Mouse (Mus musculus): ENCODE measurements around the gene Nme7. TPM values are rescaled to one million over a fixed set of nuclear protein-coding genes. Genes with fewer than 3 reads are reported as not detected.

The Nme7 gene
- total RNA-seq (2021), result 1 to 10 TPM; 6.1 to 6.2 TPM
- long read RNA-seq, experiment 1, partial matches to known transcripts, result 0 of 3 reads
- long read RNA-seq, experiment 1, other reads (novel, unspliced or antisense), result 1 of 3 reads
- long read RNA-seq, experiment 2, partial matches to known transcripts, result 0 of 3 reads
- long read RNA-seq, experiment 2, other reads (novel, unspliced or antisense), result 2 of 3 reads

DNA sequence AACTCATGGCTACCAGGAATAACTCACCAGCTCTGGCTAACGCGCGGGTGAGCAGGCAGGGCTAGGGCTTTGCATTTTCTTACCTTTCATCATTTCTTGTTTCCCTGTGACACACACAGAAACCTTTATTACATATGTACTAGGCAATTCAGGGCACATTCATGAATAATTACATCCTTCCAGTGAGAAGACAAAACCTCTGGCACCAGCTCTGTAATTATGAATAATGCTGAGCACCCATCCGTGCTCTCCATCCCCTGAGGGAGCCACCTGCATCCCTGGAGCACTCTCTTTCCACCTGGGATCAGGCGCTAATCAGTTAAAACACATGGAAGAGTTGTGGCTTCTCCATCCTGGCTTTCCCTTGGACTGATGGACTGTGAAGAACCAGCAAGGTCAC is at the start of gene Nme7:
TSS of gene Nme7 (plus strand) at position 301 of the 400 bp plus-strand sequence.
- no peak for DNase-seq

DNA sequence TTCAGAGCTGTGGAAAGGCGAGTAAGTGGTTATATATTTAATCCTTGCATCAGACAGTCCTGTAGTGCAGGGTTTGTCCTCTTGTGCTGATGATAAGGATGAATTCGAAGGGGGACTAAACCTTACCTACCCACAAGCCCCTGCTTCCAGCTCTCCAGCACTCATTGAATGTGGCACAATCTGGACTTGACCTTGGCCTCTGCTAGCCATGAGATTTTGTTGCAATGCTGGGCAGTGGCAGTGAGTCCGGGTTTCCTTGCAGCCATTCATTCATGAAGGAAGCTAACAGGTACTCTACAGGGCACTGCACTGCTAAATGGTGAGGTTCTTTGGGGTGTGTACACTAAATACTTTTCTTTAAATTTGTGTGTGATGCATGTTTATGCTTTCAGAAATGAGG is 49.1 kb upstream of the Nme7 start:
- no peak for DNase-seq

DNA sequence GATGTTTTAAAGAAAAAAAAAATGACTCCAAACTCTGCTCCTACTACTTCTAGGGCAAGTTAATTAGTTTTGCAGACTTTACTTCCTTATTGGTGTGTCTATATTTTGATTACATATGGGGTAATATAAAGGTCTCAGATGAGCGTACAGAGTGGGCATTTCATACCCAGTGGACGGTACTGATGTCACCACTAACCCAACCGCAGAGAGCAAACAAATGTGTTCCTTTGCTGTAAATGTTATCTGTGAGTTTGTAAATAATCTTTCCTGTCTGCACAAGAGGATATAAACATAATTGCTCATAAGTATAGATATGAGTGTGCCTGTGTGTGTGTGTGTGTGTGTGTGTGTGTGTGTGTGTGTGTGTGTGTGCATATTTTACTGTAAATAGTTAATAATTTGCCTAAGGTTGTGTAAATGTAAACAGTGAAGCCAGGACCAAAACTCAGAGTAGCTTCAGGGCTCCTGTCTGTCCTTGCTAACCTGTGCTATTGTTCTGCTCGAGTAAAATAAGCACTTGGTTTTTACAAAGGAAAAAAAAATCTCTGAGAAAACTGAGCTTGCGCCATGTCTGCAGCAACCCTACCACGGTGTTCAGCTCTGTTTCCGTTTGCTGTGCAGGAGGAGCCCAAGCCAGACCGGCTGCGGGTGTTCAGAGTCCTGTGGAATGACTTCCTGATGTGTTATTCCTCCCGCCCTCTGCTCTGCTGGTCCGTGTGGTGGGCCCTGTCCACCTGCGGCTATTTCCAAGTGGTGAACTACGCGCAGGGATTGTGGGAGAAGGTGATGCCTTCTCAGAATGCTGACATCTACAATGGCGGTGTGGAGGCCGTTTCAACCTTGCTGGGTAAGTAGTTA is 43.5 kb upstream of the Nme7 start:
- no peak for DNase-seq

DNA sequence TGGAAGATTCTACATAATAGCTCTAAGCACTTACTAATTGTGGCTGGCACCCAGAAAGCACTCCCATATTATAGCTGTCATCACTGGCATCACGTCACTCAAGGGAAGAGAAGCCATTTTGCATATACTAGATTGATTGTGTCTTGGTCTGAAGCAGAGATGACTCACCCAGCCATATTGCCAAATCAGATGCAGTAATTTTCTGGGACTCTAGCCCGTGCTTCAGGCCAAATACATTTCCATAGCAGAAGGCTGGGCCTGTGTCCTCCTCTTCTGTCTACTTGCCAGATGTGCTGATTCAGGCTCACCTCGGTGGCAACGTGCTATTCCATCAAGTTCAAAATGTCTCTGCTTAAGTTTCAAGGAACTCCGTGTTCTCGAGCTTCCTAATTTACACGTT is 42.4 kb upstream of the Nme7 start:
- DNase-seq, result no peak

DNA sequence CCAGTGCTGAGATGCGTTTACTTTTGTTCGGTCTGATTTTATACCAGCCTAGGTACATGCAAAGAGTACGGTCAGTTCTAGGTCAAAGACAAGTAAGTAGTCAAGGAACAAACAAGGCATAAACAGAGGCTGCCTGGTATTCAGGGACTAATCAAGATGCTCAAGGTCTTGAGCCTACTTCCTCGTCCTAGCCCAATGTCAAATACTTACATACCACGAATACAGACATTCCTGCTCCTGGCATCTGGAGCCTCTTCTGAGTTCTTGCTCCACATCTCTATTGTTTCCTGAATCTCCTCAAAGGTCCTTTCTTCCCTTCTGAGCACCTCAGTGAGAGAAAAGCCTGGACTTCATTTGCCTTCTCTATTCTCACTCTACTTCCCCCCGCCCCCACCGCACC is 33.0 kb upstream of the Nme7 start:
- DNase-seq, result no peak

DNA sequence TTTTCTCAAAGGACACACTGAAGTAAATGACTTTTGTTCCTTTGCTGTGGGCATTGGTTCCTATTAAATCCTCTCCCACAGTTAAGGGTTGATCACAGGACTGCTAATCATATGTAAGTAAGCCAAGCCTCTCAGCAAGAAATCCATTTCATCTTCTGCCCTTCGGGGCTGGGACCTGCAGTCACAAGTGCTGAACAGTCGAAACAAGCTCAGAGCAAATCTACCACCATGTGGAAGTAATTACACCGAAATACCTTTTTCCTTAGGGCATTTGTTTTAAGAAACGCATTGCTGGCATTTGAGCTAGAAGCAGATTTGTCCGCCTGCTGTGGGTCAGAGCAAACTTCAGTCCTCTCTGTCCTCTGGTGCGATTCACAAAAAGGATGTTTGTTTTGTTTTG is 30.3 kb upstream of the Nme7 start:
- DNase-seq, result no peak

DNA sequence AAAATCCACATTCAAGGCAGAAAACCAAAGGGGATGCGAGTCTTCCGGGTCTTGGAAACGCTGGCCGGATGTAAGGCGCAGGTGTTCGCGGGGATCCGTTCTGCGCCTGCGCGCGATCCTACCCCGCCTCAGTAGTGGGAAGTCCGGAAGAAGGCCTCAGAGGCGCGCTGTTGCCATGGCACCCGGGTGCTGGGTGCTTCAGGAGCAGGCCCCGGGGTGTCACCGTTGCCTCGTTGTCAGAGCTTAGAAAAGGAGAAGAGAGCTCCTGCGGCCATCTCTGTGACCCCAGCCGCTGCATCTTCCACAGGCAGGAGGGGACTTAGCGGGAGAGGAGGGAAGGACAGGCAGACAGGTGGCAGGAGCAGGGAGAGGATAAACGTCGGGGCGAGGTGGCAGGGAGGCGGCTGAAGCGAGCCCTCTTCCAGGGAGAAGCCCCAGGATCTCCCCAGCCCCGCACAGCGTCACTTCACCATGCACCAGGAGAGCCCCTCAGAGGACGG is 28.4 kb upstream of the Nme7 start, which contains the start of gene Ccdc181:
TSS of gene Ccdc181 (plus strand) at position 131 of the 500 bp plus-strand sequence.
- DNase-seq, result peak; percentile 83

DNA sequence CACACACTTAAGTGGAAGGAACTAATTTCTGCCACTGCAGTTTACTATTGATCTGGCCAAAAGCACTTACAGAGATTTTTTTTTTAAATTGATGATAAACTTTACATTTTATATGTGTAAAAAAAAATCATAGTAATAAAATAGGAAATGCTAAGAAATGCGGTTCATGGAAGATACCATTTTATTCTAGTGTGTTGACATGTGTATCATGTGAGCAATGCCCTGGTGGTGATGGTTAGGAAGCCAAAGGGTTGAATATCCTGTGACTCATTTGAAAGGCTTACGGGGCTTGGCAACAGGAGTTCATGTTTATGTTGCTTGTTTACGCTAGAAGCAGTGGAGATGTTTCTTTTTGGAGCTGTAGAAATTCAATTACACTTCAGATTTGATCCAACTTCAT is 27.4 kb upstream of the Nme7 start:
- DNase-seq, result no peak

DNA sequence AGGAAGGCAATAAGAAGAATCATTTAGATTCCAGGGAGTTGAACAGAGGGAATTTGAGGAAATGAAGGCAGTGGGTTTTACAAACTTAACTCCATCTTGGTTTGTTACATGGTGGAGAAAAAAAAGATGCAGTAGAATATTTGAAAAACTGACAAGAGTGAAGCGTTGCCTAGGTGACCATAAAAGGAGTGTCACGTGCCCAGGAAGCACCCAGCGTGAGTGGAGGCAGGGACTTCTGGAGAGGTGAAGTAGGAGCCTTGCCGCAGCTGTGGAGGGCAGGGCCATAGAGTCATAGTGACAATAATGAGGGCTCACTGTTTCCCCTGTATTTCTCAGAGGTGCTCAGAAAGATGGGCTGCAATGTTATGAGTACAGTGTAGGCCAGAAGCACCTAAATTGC is 24.6 kb upstream of the Nme7 start:
- no peak for DNase-seq

DNA sequence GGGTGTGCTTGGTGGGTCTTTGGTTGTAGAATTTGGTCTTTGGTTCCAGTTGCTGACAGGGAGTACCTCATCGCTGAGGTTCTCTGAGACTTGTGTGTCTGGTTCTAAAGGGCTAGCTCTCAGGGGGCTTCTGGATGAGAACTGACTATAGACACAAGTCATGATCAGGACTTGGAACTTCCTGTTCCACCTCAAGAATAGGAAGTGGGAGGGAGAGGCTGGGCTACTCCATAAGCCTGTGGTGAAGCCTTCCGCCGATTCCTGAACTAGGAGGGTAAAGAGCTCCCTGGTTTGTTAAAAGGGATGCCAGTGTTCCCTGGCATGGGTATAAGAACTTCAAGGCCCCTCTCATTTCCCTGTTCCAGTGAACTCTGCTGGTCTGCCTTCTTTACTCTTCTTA is 19.9 kb upstream of the Nme7 start:
- DNase-seq, result no peak

DNA sequence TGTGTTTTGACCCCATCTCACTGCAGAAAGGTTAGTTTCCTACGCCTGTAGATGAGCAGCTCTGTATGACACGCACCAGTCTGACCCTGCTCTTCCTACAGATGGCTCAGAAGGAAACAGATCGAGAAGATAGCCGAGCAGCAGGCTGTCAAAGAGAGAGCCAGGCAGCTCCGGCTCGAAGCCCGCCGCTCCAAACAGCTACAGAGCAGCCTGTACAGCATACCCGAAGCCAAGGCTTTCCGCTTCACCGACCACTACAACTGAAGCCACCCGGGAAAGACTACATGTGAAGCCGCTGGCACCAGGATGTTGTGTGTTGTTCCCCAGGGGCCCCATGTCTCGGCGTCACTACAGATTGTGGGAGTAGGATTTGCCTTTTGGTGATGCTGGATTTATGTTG is 16.5 kb upstream of the Nme7 start:
- DNase-seq, result no peak

DNA sequence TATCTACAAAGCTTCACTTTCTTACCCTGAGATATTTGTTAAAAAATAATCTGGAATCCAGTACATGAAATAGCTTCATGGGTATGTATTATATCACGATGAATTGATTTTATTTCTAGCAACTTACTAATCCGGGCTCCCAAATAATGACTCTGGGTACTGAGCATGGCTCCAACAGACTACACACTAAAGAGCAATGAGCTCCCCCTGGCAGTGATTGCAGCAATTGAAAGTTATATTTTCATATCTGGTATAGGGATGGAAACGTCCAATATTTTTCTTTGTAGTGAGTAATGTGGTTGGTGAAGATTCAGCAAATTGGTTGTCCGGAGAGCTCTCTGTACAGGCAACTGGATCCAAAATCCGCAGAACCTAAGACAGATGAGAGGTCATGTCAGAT is 11.9 kb upstream of the Nme7 start:
- no peak for DNase-seq

DNA sequence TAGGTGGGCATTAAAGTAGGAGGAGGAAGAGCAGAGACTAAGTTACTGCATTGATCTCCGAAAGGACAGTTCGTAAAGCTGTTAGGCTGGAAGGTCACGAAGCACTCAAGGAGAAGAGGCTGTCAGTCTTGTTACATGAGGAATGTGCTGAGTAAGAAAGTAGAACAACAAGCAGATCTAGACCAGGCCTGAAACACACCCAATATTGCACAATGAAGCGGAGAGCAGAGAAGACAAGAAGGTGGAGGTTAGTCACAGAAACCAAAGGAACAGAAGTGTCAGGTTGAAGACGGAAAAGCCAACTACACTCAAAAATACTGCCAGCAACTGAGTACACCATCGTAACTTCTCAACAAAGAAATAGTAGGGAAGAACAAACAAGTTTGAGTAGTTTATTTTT is 9.8 kb upstream of the Nme7 start:
- DNase-seq, result no peak

DNA sequence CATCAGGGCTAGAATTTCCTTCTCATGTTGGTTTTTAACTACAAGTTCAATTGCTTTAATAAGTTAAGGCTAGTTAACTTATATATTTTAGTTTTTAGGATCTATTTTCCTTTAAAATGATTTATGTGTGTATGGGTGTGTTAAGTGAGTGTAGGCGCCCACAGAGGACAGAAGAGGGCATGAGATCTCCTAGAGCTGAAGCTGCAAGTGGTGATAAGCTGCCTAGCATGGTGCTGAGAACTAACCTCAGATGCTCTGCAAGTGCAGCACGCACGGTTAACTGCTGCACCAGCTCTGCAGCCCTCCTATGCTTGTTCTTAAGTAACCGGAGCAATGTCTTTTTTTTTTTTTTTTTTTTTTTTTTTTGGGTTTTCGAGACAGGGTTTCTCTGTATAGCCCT is 7.4 kb upstream of the Nme7 start:
- DNase-seq, result no peak

DNA sequence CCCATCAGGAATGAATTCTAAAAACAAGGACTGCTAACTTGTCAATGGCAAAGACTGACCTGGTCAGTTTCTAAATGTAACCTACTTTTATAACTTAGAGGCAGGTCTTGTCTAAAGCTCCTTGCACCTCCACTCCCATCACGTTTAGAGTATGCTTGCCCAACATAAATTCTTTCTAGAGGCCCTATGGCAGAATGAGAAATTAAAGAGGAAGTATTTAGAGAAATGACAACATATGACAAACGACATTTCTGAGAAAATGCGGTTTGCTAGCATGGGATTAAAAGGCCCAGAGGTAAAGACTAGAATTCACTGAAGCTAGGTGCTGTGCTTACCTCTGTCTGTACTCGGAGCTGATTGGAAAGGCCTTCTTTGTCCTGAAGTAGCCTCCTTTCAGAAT is 2.0 kb upstream of the Nme7 start:
- no peak for DNase-seq

DNA sequence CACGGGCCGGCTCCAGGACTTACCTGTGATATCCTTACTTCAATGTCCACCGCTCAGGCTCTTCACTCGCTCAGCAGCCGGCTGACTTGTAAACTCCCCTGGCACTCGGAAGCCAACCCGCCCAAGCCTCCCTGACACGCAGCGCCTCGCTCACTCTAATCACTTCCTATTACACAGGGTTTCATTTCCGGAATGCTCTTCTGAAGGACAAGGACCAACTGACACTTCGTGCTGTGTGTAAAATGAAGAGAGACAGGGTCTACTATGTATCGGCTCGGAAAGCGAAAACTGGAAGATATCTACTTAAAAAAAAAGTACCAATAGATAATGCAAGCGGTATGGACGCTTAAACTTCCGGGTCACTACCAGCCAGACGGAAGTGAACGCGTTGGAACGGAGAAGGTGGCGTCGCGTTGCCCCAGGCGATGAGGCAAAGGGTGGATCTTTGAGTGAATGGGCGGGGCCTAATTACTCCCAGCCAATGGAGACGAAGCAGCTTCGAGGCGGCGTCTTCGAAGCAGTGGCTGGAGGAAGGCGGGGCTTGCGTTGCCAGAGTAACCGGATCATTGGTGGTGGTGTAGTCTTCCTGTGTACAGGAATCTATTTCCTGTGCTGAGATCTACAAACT is 3.3 kb downstream of the Nme7 start, which contains the start of gene Blzf1:
TSS of gene Blzf1 (minus strand) at position 366 of the 628 bp plus-strand sequence.
- peak; percentile 95 for DNase-seq

DNA sequence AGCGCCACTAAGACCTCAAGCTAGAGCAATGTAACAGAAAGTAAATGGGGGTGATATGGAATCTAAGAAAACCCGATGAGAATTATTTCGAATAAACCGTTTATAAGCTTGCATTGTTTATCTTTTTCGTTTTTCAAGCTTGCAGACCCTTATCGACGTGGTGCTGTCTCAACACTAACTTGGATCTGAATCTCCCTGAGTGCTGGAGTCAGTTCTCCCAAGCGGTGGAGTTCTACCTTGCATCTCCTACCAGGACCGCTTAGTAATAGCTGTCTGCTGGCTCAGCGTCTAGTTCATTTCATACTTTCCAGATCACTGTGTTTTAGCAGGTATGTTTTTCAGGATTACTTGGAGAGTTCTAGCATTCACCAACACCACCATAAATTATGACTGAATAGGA is 4.0 kb downstream of the Nme7 start:
- DNase-seq, result no peak

DNA sequence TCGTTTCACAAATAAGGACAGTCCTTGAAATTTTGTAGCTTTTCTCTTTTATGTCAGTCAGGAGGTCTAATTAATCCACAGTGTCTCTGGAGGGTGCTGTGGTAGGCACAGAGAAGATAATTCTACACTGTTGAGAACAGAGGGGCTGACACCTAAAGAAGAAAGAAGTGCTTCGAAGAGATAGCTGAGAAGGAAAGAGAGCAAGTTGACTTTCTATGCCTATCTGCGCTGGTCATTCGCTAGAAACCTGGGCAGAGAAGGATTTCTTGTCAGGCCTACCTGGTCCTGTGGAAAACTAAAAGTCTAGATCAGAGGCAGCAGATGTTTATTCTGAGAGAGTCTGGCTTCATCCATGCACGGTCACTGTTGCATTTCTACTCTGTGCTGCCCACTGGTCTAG is 10.2 kb downstream of the Nme7 start:
- no peak for DNase-seq

DNA sequence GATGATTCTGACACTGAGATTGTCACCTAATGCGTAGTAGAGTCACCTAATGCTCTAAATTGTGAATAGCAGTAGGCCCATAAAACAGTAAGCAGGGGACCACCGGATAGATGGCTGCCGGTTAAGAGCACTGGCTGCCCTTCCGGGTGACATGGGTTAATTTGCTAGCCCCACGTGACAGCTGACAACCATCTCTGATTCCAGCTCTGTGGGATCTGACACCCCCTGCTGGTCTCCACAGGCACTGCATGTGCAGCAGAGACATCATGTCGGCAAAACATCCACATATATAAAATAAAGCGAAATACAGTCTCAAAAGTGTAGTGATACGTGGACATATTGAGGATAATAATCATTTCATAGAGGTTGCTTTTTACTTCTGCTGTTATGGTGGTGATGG is 11.3 kb downstream of the Nme7 start:
- DNase-seq, result peak; percentile 41

DNA sequence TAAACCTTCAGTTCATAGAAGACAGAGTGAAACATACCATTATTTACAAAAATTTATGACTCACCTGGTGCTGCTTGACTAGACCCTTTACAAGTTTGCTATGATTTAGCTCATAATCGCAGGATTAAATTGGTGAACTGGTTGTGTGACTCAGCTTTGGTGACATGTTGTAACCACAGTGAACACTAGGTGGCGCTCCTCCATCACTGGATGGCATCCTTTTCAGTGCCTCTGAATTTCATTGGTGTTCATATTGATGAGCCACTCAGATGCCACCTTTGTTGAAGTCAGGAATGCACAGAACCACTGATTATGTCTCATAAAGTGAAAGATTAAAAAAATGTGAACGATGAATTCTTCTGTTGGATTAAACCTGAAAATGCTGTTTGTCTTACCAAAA is 12.8 kb downstream of the Nme7 start:
- peak; percentile 79 for DNase-seq

DNA sequence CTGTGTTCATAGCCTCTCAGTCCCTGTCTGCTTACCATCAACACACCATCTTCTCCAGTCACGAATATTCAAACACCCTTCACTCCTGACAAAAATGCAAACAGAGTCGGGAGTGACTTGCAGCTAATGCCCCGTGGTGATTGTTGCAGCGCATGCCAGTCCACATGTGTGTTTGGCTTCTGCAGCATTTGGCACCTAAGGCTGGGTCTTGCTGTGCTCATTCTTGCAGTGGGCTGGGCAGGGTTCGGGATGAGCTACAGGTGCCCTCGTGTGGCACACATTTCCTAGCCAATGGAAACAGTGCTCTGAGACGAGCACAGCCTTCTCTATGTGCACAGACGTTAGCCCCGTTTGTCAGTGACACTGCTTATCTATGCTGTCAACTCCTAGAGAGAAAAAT is 13.3 kb downstream of the Nme7 start:
- no peak for DNase-seq

DNA sequence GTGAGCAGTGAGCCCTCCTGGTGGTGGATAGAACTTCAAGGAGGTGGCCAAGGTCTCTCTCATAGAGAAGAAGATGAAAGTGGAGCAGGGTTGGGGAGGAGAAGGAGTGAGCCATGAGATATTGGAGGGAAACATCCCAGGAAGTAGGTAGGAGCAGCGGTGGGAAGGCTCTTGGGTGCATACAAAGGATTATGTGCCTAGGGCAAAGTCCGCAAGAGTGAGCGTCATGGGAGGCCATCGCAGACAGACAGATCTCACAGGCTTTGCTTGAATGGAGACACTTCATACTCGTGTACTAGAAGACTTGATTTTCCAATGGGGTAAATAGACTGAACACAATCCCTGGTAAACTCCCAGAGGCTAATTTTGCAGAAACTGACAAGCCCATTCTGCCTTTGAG is 14.6 kb downstream of the Nme7 start:
- DNase-seq, result no peak

DNA sequence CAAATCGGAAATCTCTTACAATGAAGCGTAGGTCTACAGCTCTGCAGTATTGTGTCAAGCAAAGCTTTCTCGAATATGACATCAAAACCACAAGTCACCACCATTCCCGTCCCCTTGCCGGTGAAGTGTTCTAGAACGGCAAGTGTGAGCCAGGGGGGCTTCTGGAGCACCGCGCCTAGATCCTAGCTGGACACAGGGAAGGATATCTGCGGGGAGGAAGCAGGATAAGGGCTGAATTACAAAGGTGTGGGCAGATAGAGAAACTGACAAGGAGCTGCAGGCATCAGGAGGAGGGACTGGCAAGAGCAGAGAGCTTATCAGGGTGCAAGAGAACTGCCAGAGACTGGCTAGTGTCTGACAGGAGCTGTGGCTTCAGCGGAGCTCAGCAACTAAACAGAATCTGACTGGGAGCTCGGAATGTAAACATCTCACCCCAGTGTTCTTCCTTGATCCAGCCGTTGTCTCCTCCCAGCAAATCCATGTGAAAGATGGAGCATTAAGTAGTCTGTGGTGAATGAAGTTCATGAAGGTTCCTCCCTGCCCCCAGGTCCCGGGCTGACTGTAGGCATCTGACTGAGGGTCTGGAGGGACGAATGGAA is 15.7 kb downstream of the Nme7 start:
- no peak for DNase-seq

Measured in gastrocnemius, postnatal 10 days (tissue).